Mouse (Mus musculus) testis, adult 2 months (tissue): Measurements from ENCODE around the gene Gipc2. TPM values are rescaled to one million over a fixed set of nuclear protein-coding genes. Genes with fewer than 3 reads are reported as not detected.

ENCODE experiments used
- H3K27ac ChIP-seq: fragments of 200-500 bp; 2 replicates; pipeline ENCODE4 v1.5.1; 2012; ENCODE audit warnings: low read depth, low read length; ENCODE audit not compliant: control insufficient read depth, insufficient read depth
- H3K27me3 ChIP-seq: fragments of 200-500 bp; 2 replicates; pipeline ENCODE4 v1.6.1; 2012; ENCODE audit warnings: mild to moderate bottlenecking, low read length, moderate library complexity; ENCODE audit not compliant: control insufficient read depth, insufficient read depth
- H3K36me3 ChIP-seq: fragments of 200-500 bp; 2 replicates; pipeline ENCODE4 v1.6.1; 2012; ENCODE audit warnings: mild to moderate bottlenecking, low read length; ENCODE audit not compliant: control insufficient read depth, insufficient read depth
- H3K4me1 ChIP-seq: fragments of 200-500 bp; 2 replicates; pipeline ENCODE4 v1.6.1; 2012; ENCODE audit warnings: low read length; ENCODE audit not compliant: control insufficient read depth, insufficient read depth
- H3K4me3 ChIP-seq: fragments of 200-500 bp; 2 replicates; pipeline ENCODE4 v1.5.1; 2012; ENCODE audit warnings: low read depth, mild to moderate bottlenecking, low read length, moderate library complexity, mixed read lengths; ENCODE audit not compliant: control insufficient read depth
- CTCF ChIP-seq: fragments of 200-500 bp; IDR thresholded peaks from 2 replicates; pipeline ENCODE4 v1.5.1; 2012; ENCODE audit warnings: low read depth, mild to moderate bottlenecking, inconsistent platforms, low read length, moderate library complexity; ENCODE audit not compliant: control insufficient read depth, insufficient read depth, insufficient replicate concordance
- POLR2A ChIP-seq: fragments of 200-500 bp; IDR thresholded peaks from 2 replicates; pipeline ENCODE4 v1.6.1; 2012; ENCODE audit warnings: low read depth, mild to moderate bottlenecking, inconsistent platforms, low read length, moderate library complexity; ENCODE audit not compliant: control insufficient read depth
- polyA plus RNA-seq: library from polyadenylated mRNA; depleted of rRNA; stranded (reverse); fragments of >200 nt; gene quantifications from 2 replicates; pipeline ENCODE4 v1.2.3, GENCODE M21; 2012

Gipc2 gene
- polyA plus RNA-seq, 1 experiment, result 9.7 TPM

DNA sequence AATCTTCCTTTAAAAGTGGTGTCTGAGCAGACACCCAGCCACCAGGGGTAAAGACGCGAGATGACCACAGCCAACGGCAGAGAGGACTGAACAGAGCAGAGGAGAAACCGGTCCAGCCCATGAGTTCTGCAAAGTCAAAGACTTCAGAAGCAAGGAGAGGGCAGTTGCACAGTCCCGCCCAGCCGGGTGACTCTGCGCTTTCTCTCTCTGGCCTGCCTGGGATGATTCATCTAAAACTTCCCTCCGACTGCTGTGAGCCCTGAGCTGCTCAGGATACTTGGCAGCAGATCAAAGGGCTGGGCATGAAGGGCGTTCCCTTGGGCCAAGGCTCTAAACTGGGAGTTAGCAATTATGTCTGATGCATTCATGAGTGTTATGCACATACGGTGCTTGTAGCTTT, 51.2 kb downstream of the Gipc2 start:
- TF ChIP-seq POLR2A, result no peak
- no peak for TF ChIP-seq CTCF
- peaks cover 9% of the 10 kb centered on the region for H3K4me1 ChIP-seq
- H3K4me3 ChIP-seq, result no peak overlapping the region
- no peaks in the 10 kb centered on the region for H3K27me3 ChIP-seq
- peak overlapping the region; percentile 41 for H3K27ac ChIP-seq
- H3K36me3 ChIP-seq, result no peaks in the 10 kb centered on the region

DNA sequence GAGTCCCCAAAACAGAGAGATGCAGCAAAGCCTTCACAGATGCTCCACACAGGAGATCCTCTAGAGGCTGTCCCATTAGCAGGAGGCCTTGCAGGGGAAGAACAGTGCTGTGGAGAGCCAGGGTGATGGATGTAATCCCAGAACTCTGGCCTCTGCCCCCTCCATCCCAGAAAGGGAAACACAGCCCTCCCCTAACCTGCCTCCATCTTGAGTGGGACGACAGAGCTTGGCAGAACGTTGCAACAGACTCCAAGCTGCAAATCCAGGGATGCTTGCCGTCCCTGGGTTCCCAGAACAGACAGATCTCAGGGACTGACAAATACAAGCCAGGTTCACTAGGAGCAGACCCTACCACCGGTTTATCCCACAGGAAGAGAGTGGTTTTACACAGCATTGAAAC, 51.8 kb downstream of the Gipc2 start:
- H3K4me1 ChIP-seq, result peaks cover 9% of the 10 kb centered on the region
- H3K4me3 ChIP-seq, result no peak overlapping the region
- no peaks in the 10 kb centered on the region for H3K36me3 ChIP-seq
- no peaks in the 10 kb centered on the region for H3K27me3 ChIP-seq
- no peak overlapping the region; the same call in 1 of the 2 replicates for H3K27ac ChIP-seq
- no peak for TF ChIP-seq CTCF
- no peak for TF ChIP-seq POLR2A

DNA sequence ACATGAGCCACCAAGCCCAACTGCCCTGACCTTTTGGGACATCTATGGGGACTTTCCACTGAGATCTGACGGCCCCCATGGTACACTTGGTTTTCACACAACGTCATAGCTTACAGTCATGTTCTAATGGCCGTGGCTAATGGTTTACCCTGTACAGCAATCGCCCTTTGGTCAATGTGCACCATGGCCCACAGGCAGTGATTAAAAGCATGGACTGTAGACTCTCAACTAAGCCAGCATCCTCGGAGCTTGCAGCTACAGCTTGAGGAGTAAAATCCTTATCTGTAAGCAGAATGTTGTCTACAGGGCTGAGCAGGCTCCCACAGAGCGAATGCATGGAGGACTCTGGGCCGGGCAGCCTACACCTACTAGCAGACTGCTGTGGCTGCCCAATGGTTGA, 52.5 kb downstream of the Gipc2 start:
- no peak for TF ChIP-seq POLR2A
- TF ChIP-seq CTCF, result no peak
- peaks cover 9% of the 10 kb centered on the region for H3K4me1 ChIP-seq
- H3K27ac ChIP-seq, result no peak overlapping the region
- no peaks in the 10 kb centered on the region for H3K36me3 ChIP-seq
- no peak overlapping the region for H3K4me3 ChIP-seq
- no peaks in the 10 kb centered on the region for H3K27me3 ChIP-seq

GRCm38 (mm10) chr3:152112664-152113063, 53.4 kb downstream of the Gipc2 start:
- no peak overlapping the region for H3K4me3 ChIP-seq
- no peaks in the 10 kb centered on the region for H3K27me3 ChIP-seq
- no peak overlapping the region for H3K27ac ChIP-seq
- H3K4me1 ChIP-seq, result peaks cover 10% of the 10 kb centered on the region
- TF ChIP-seq POLR2A (no peak), CTCF (no peak)
- H3K36me3 ChIP-seq, result no peaks in the 10 kb centered on the region

DNA sequence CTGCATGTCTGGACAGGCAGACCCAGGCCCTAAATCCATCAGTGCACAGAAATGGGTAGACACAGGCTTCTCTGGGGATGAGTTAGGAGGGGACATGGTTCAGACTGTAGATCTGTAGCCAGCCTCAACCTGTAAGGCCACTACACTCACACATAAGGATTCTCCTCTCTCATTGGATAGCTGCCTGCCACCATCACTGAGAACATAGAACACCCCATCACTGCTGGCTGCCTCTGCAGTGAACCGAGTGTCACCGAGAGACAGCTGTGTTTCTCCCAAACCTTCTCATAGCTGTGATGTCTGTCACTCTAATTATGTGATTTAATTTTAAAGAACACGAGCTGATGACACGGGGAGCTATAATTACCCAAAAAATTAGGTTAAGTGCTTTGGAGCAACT, 54.5 kb downstream of the Gipc2 start:
- H3K27me3 ChIP-seq, result no peaks in the 10 kb centered on the region
- H3K27ac ChIP-seq, result no peak overlapping the region
- H3K4me1 ChIP-seq, result peaks cover 15% of the 10 kb centered on the region
- peak overlapping the region; percentile 47 for H3K4me3 ChIP-seq
- no peaks in the 10 kb centered on the region for H3K36me3 ChIP-seq
- TF ChIP-seq POLR2A (no peak), CTCF (no peak)

GRCm38 (mm10) chr3:152111081-152111480, 54.9 kb downstream of the Gipc2 start:
- no peaks in the 10 kb centered on the region for H3K36me3 ChIP-seq
- peak; percentile 46; the same call in 1 of the 2 replicates for TF ChIP-seq CTCF
- TF ChIP-seq POLR2A, result no peak
- H3K27me3 ChIP-seq, result no peaks in the 10 kb centered on the region
- peak overlapping the region; percentile 47 for H3K4me3 ChIP-seq
- H3K4me1 ChIP-seq, result peaks cover 19% of the 10 kb centered on the region
- H3K27ac ChIP-seq, result no peak overlapping the region

DNA sequence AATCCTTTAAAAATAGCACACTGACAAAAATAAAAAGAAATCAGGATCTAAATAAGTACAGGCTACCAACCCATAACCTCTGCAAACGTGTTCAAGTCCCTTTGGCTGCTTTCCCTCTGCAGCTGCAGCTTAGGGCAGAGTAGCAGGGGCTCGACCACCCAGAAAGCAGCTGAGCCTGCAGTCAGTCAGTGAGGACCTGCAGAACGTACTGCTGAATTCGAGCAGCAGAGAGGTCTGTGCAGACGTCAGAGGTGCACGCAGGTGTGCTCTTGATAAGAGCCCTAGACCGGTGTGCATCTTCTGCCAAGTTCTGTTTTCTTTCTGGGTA, 56.8 kb downstream of the Gipc2 start:
- TF ChIP-seq POLR2A (no peak), CTCF (no peak)
- Histone ChIP-seq H3K4me1 (peaks cover 26% of the 10 kb centered on the region), H3K36me3 (no peaks in the 10 kb centered on the region), H3K27ac (no peak overlapping the region), H3K27me3 (no peaks in the 10 kb centered on the region), H3K4me3 (no peak overlapping the region)

- Histone ChIP-seq H3K36me3 (no peaks in the 10 kb centered on the region), H3K4me1 (peaks cover 26% of the 10 kb centered on the region), H3K27me3 (no peaks in the 10 kb centered on the region), H3K4me3 (no peak overlapping the region), H3K27ac (no peak overlapping the region)
- TF ChIP-seq CTCF, result no peak
- no peak for TF ChIP-seq POLR2A
Observed at GRCm38 (mm10) chr3:152108560-152109259, 57.3 kb downstream of the Gipc2 start.
